Mouse (Mus musculus) pancreas, adult 10 weeks (tissue): ENCODE results near the gene Agpat1. TPM values are rescaled to one million over a fixed set of nuclear protein-coding genes. Genes with fewer than 3 reads are reported as not detected.

Source experiments
- polyA plus RNA-seq: library from polyadenylated mRNA; stranded (reverse); fragments of 350-450 nt; fragmentation: Illumina TruSeq; extraction: RNeasy Lipid Tissue Mini Kit (QIAGEN cat#74804); gene quantifications from one replicate; pipeline ENCODE4 v1.2.3, GENCODE M21; 2015; ENCODE audit warnings: low read depth, low replicate concordance; ENCODE audit not compliant: insufficient read depth

Agpat1 gene
- polyA plus RNA-seq: 22.7 TPM

GRCm38 (mm10) chr17:34604061-34604508, at the start of gene Agpat1:
Gene Agpat1 (plus strand): TSS chr17:34604262.

GRCm38 (mm10) chr17:34564003-34564421, 40.0 kb upstream of the Agpat1 start, which contains the start of gene Notch4:
Gene Notch4 (plus strand): TSS chr17:34564268.

GRCm38 (mm10) chr17:34589681-34590101, 14.4 kb upstream of the Agpat1 start, which contains the start of gene Gpsm3:
Gene Gpsm3 (plus strand): TSS chr17:34589806.

GRCm38 (mm10) chr17:34591029-34591993, 12.8 kb upstream of the Agpat1 start, which contains the start of gene Pbx2:
Gene Pbx2 (plus strand): TSS chr17:34591266.

GRCm38 (mm10) chr17:34597566-34598095, 6.4 kb upstream of the Agpat1 start, which contains the start of gene Ager:
Gene Ager (plus strand): TSS chr17:34597862.

GRCm38 (mm10) chr17:34603375-34604060, 544 bp upstream of the Agpat1 start, which contains the start of gene Rnf5:
Gene Rnf5 (minus strand): TSS chr17:34603690.

GRCm38 (mm10) chr17:34615871-34616270, 11.8 kb downstream of the Agpat1 start, which contains the start of gene Egfl8:
Gene Egfl8 (minus strand): TSS chr17:34615971.

GRCm38 (mm10) chr17:34627943-34628643, 24.0 kb downstream of the Agpat1 start, which contains the start of gene Ppt2:
Gene Ppt2 (minus strand): TSS chr17:34628510.

GRCm38 (mm10) chr17:34629221-34629751, 25.2 kb downstream of the Agpat1 start, which contains the start of gene Prrt1:
Gene Prrt1 (plus strand): TSS chr17:34629533.

GRCm38 (mm10) chr17:34644608-34645007, 40.5 kb downstream of the Agpat1 start, which contains the start of gene Fkbpl:
Gene Fkbpl (plus strand): TSS chr17:34644764.

GRCm38 (mm10) chr17:34646906-34647787, 43.1 kb downstream of the Agpat1 start, which contains the start of gene Atf6b:
Gene Atf6b (plus strand): TSS chr17:34647146.

Other genes with a start within 250 kb of the Agpat1 start
- not detected for gene Btnl2, start 249.4 kb upstream of the Agpat1 start, polyA plus RNA-seq
- not detected for gene Btnl1, start 227.1 kb upstream of the Agpat1 start, polyA plus RNA-seq
- gene BC051142, start 205.4 kb upstream of the Agpat1 start, polyA plus RNA-seq: 4.2 TPM
- gene Btnl4, start 126.9 kb upstream of the Agpat1 start, polyA plus RNA-seq: not detected
- not detected for gene Btnl6, start 86.9 kb upstream of the Agpat1 start, polyA plus RNA-seq
- gene Notch4, start 40.0 kb upstream of the Agpat1 start, polyA plus RNA-seq: 13.4 TPM
- 13.2 TPM for gene Gpsm3, start 14.5 kb upstream of the Agpat1 start, polyA plus RNA-seq
- 11.4 TPM for gene Pbx2, start 13.0 kb upstream of the Agpat1 start, polyA plus RNA-seq
- gene Ager, start 6.4 kb upstream of the Agpat1 start, polyA plus RNA-seq: 1.3 TPM
- gene Rnf5, start 572 bp upstream of the Agpat1 start, polyA plus RNA-seq: 23.2 TPM
- 3.3 TPM for gene Egfl8, start 11.7 kb downstream of the Agpat1 start, polyA plus RNA-seq
- 9.9 TPM for gene Ppt2, start 24.2 kb downstream of the Agpat1 start, polyA plus RNA-seq
- gene Prrt1, start 25.3 kb downstream of the Agpat1 start, polyA plus RNA-seq: 5.2 TPM
- gene Fkbpl, start 40.5 kb downstream of the Agpat1 start, polyA plus RNA-seq: 2.0 TPM
- 10.8 TPM for gene Atf6b, start 42.9 kb downstream of the Agpat1 start, polyA plus RNA-seq
- gene Tnxb, start 66.3 kb downstream of the Agpat1 start, polyA plus RNA-seq: 12.0 TPM
- 20.6 TPM for gene C4b, start 139.6 kb downstream of the Agpat1 start, polyA plus RNA-seq
- gene Cyp21a1, start 200.3 kb downstream of the Agpat1 start, polyA plus RNA-seq: 1.9 TPM
- 14.8 TPM for gene Stk19, start 232.7 kb downstream of the Agpat1 start, polyA plus RNA-seq
- 19.9 TPM for gene Dxo, start 232.8 kb downstream of the Agpat1 start, polyA plus RNA-seq
- gene Skiv2l, start 245.9 kb downstream of the Agpat1 start, polyA plus RNA-seq: 24.5 TPM
- gene Nelfe, start 246.1 kb downstream of the Agpat1 start, polyA plus RNA-seq: 11.5 TPM